Mouse (Mus musculus) T-helper 2 cell (primary cell): ENCODE measurements around the gene Zfp607b.

Experiments used
- in situ Hi-C: fragments of 300-600 bp; cut with MboI, MseI; formaldehyde crosslinking; loops from one replicate; pipeline ENCODE4 v1.15.1; 2025; ENCODE audit warnings: high pct_unique_total_duplicates

Zfp607b gene

GRCm38 (mm10) chr7:27688815-27689612 is at the start of gene Zfp607b:
Zfp607b (plus strand) TSS chr7:27689340.
- in situ Hi-C loops, result loop anchor here (10.0 kb wide), 1 partner anchor 116 kb away; the partner anchor contains the start of gene Zfp626

- in situ Hi-C loops, result no loop called here
Observed at GRCm38 (mm10) chr7:27644471-27644870, 44.7 kb upstream of the Zfp607b start.

DNA sequence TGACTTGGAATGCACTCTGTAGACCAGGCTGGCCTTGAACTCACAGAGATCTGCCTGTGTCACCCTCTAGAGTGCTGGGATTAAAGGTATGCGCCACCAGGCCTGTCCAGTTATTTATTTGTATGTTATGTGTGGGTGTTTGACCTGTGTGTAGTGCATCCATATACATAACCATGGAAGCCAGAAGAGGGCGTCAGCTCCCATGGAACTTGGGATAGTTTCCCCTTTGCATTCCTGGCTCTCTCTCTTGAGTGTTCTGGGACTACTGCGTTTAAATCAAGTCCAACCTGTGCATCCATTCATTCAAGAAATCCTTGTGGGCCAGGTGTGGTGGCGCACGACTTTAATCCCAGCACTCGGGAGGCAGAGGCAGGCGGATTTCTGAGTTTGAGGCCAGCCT is 42.6 kb upstream of the Zfp607b start:
- in situ Hi-C loops, result no loop called here

DNA sequence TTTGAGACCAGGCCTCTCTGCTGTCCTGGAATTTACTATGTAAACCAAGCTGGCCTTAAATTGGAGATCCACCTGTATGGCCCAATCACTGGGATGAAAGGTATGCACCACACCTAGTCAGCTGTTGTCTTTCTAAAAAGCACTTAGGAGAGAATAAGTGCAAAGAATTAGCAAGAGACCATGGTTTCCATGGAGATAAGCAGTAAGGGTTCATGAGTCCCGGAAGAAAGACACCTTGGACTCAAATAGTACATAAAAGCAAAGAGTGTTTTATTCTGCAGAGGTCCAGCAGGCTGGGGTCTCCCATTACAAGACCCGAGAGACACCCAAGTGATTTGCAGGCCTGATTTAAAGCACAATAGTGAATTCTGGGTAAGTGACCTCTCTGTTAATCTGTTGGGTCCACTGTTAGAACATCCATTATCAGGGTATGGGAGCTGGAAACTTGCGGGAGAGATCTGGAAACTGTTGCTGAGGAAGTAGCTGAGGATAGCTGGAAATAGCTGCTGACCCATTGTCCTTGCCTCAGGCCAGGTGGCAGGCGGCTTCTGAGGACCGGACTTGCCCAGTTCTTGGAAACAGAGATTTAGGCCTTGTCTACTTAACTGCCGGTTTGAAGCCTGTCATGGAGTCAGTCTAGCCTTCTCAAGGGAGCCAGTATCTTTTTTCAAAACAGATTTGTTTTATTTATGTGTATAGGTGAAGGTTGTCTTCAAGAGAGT is 41.7 kb upstream of the Zfp607b start:
- in situ Hi-C loops, result no loop called here

DNA sequence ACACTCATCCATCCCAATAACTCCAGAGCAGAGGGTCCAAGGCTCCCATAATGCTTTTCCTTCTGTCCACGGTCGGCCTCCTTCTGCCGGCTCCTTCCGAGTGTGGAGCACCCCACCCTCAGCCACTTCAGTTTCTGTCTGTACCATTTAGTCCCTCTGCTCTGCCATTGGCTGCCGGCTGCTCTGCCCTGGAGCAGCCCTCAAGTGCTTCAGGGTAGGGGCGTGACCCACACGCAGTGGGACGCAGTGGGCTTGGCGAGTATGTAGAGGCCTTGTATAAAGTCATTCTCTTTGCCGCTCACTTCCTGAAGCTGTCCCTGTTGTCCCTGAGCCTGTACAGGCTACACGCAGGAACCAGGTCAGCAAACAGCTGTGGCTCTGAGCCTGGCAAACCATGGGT is 39.4 kb upstream of the Zfp607b start:
- in situ Hi-C loops, result loop anchor here (5.0 kb wide), 1 partner anchor 52 kb away; no protein-coding TSS in a partner anchor

GRCm38 (mm10) chr7:27650949-27651348 is 38.2 kb upstream of the Zfp607b start:
- in situ Hi-C loops, result loop anchor here (5.0 kb wide), 1 partner anchor 54 kb away; no protein-coding TSS in a partner anchor

DNA sequence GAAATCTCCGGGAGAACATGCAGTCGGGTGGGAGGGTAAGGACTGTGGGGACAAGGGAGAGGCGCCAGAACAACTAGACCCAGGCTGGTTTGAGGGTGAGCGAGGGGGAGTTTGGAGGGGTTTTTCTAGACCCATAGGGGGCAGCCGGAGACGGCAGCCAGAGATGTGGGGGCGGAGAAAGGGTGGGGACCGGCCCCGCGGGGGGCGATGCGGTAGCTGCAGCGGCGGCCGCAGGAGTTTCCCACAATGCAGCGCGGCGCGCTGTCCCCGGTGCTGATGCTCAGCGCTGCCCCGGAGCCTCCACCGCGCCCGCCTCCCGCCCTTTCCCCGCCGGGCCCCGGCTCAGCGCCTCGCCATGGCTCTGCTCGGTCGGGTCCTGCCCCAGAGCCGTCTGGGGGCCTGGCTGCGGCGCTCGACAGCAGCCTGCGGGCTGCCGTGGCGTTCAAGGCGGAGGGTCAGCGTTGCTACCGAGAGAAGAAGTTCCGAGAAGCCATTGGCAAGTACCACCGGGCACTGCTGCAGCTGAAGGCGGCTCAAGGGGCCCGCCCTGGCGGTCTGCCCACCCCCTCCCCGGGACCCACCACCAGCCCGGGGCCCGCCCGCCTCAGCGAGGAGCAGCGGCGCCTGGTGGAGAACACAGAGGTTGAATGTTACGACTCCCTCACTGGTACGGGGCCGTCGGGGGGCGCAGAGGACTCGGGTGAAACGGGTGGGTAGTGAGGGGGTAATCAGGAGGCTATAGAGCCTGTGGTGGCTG is 35.3 kb upstream of the Zfp607b start, which contains the start of gene Ttc9b:
Gene Ttc9b (plus strand): TSS at position 235 of the 757 bp plus-strand sequence.
- in situ Hi-C loops, result loop anchor here (5.0 kb wide), 1 partner anchor 57 kb away; no protein-coding TSS in a partner anchor

GRCm38 (mm10) chr7:27654607-27655276 is 34.4 kb upstream of the Zfp607b start:
- in situ Hi-C loops, result loop anchor here (5.0 kb wide), 1 partner anchor 57 kb away; no protein-coding TSS in a partner anchor

- in situ Hi-C loops, result no loop called here
Observed at GRCm38 (mm10) chr7:27655545-27655944, 33.6 kb upstream of the Zfp607b start.

GRCm38 (mm10) chr7:27656600-27656999 is 32.5 kb upstream of the Zfp607b start:
- in situ Hi-C loops, result no loop called here

DNA sequence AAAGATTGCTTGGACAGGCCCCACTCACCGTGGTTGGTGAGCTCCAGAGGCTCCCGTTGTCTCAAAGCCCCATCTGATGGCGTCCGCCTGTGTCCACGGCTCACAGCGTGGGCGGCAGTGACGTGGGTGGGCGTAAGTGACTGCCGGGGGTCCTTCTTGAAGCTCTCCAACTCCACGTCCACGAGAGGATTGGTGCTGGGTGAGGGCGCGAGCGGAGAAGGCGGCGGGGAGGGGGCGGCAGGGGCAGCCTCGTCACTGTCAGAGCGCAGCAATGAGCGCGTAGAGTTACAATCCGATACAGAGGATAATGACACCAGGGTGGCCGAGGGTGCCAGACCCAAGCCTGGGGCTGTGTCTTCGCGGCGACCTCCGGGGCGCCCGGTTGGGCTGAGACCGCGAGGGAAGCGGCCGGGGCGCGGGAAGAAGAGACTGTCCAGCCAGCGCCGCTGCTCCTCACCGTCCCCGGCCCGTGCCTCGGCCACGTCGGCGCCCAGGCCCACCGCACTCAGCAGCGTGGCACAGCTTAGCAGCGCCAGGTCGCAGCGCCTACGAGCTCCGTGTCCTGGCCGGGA is 31.2 kb upstream of the Zfp607b start:
- in situ Hi-C loops, result no loop called here

GRCm38 (mm10) chr7:27658712-27659663 is 30.2 kb upstream of the Zfp607b start:
- in situ Hi-C loops, result no loop called here

DNA sequence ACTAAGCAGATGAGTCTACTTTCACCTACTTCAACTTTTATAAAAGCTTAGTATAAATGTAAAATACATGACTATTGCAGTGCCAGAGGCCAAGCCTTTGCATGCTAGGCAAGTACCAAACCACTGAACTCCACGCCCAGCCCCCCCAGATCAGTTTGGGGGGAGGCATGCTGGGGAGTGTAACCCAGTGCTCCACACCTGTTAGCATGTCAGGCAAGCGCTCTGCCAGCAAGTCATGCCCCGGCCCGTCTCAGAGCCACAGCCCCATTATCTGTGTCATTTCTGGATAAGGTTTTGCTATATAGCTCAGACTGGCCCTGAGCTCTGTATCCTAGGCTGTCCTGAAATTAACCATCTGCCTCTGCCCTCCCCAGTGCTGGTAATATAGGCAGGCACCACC is 27.1 kb upstream of the Zfp607b start:
- in situ Hi-C loops, result no loop called here

- in situ Hi-C loops, result no loop called here
Observed at GRCm38 (mm10) chr7:27673064-27673574, 16.0 kb upstream of the Zfp607b start.

- in situ Hi-C loops, result no loop called here
Observed at GRCm38 (mm10) chr7:27673575-27674131, 15.5 kb upstream of the Zfp607b start.

DNA sequence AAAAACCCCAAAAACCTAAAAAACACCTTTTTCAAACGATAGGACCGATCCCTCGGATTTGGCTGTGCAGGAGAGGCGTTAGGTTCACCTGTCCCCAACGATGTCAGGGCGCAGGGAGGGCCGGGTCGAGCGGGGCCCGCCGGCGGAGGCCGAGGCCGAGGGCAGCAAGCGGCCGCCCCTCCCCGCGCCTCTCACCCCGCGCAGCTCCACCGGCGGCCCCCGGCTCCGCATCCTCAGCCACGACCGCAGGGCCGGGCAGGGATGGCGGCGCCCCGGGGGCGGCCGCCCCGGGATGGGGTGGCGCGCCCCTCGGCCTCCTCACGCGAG is 15.0 kb upstream of the Zfp607b start:
- in situ Hi-C loops, result no loop called here

DNA sequence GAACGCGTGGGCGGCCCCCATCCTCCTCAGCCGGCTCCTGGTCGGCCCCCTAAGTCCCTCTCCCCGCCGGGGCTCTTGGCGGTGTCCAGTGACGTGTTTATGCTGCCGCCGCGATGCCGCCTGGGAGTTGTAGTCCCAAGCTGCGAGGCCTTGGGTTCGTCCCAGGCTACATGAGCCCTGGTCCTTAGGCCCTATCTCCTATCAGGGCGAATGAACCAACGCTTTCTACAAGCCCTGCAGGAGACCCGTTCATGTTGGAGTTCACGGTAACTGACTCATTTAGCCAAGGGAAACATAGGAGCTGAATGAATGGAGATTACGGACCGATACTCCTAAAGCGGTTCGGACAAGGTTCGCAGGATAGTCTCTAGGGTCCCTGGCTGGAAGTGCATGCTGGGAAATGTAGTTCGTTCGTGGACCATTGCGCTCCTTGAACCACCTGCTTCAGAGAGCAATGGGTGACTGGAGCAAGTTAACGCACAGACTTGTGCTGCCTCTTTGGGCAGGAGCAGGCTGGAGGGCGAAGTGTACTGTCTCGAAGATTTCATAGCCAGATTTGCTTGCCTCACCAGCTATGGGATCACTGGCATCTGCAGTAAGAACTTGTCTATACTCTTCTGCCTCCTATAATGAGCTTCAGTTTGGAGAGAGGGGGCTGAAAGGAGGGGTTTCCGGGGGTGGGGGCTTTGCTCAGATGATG is 14.5 kb upstream of the Zfp607b start, which contains the start of gene Map3k10:
Gene Map3k10 (minus strand): TSS at position 77 of the 700 bp plus-strand sequence.
- in situ Hi-C loops, result no loop called here

DNA sequence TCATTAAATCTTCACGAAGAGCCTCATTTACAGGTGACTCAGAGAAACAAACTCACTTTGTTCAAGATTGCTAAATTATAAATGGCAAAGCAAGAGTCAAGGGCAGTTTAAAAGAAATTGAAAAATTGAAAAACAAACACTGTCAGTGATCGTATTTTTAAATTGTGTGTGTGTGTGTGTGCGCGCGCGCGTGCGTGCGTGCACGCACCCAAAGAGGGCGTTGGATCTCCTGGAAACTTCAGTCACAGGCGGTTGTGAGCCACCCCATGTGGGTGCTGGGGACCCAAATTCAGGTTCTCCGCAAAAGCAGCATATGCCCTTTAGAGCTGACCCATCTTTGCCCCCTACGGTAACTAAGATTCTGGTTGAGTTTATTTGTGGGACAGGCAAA is 13.9 kb upstream of the Zfp607b start:
- in situ Hi-C loops, result no loop called here
